Mouse (Mus musculus) stomach, embryonic 14.5 days (tissue): ENCODE data around the gene Gphn. TPM values are rescaled to one million over a fixed set of nuclear protein-coding genes. Genes with fewer than 3 reads are reported as not detected.
"Not testable (repeated sequence)": the region's sequence is repeated elsewhere in the genome, so short reads cannot be mapped to it uniquely, and the experiment has no call there.

ENCODE experiments used
- ATAC-seq: fragments of 200-750 bp; cut with Nextera tagmentation; 2 replicates; pipeline ENCODE4 v1.8.0; 2017; ENCODE audit warnings: low read depth, moderate TSS enrichment; ENCODE audit not compliant: insufficient number of reproducible peaks, insufficient read depth, low FRiP score
- H3K27ac ChIP-seq: fragments of 300-500 bp; sonication (generic); 2 replicates; pipeline ENCODE4 v1.5.1; 2014; ENCODE audit warnings: mild to moderate bottlenecking, low read length, moderate library complexity, mixed read lengths
- H3K27me3 ChIP-seq: fragments of 300-500 bp; sonication (generic); 2 replicates; pipeline ENCODE4 v1.6.1; 2014; ENCODE audit warnings: low read length, control low read depth, mixed read lengths; ENCODE audit not compliant: control insufficient read depth, insufficient read depth
- H3K36me3 ChIP-seq: fragments of 300-500 bp; sonication (generic); 2 replicates; pipeline ENCODE4 v1.6.1; 2014; ENCODE audit warnings: mild to moderate bottlenecking, control low read depth, low read length, moderate library complexity, mixed read lengths; ENCODE audit not compliant: control insufficient read depth, insufficient read depth
- H3K4me1 ChIP-seq: fragments of 300-500 bp; sonication (generic); 2 replicates; pipeline ENCODE4 v1.6.1; 2014; ENCODE audit warnings: low read length, control low read depth, mixed read lengths; ENCODE audit not compliant: control insufficient read depth, insufficient read depth
- H3K4me2 ChIP-seq: fragments of 300-500 bp; sonication (generic); replicated peaks from 2 replicates; pipeline ENCODE4 v1.6.1; 2014; ENCODE audit warnings: low read depth, low read length, control low read depth
- H3K4me3 ChIP-seq: fragments of 300-500 bp; sonication (generic); 2 replicates; pipeline ENCODE4 v1.5.1; 2014; ENCODE audit warnings: low read depth, low read length, control low read depth
- H3K9ac ChIP-seq: fragments of 300-500 bp; sonication (generic); replicated peaks from 2 replicates; pipeline ENCODE4 v1.6.1; 2014; ENCODE audit warnings: low read depth, mild to moderate bottlenecking, control low read depth, low read length, moderate library complexity, mixed read lengths
- H3K9me3 ChIP-seq: fragments of 300-500 bp; sonication (generic); 2 replicates; pipeline ENCODE4 v1.6.1; 2016; ENCODE audit warnings: low read depth, low read length, control low read depth; ENCODE audit not compliant: control insufficient read depth
- WGBS: fragments of 180-500 bp; shearing (Covaris S2); extraction: QIAGEN DNeasy Blood & Tissue Kit; methylation state at CpG from one replicate; pipeline ENCODE4 v1.1.7; 2014; 5-methylcytosine and 5-hydroxymethylcytosine counted together
- polyA plus RNA-seq: library from polyadenylated mRNA; unstranded; fragments of >200 nt; fragmentation: Nextera tagmentation; extraction: Ambion mirVana; gene quantifications from 2 replicates; pipeline ENCODE4 v1.2.1, GENCODE M21; 2014

The Gphn gene
- polyA plus RNA-seq, 1 experiment from 2014 or later, result 26.1 TPM

DNA sequence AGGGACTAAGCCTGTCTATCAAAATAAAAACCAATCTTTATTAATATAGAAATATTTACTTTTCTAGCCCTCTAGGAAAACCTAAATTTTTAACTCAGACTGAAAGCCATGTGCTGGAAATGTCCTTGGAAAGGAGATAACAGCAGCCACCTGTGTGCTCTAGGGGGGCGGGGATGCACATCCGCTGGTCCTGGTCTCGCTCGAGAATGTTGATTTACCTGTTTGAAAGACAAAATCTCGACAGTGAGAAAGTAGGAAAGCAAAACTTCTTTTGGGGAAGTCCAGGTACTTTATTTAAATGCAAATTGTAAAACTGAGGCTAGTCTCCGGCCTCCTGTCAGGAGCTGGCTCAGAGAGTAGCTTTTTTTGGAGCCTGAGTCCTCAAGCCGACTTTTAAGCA is 181.3 kb downstream of the Gphn start:
- H3K9ac ChIP-seq, ATAC-seq, H3K27me3 ChIP-seq, H3K36me3 ChIP-seq, H3K4me2 ChIP-seq, H3K4me3 ChIP-seq, H3K27ac ChIP-seq, H3K4me1 ChIP-seq, H3K9me3 ChIP-seq: not testable (repeated sequence)
- WGBS, result 51% methylated on average over 7 of the region's 7 CpGs

GRCm38 (mm10) chr12:78522176-78522575 is 296.0 kb downstream of the Gphn start:
- 42% methylated on average over 1 of the region's 1 CpGs for WGBS

GRCm38 (mm10) chr12:78522804-78523394 is 296.7 kb downstream of the Gphn start:
- 84% methylated on average over 5 of the region's 5 CpGs for WGBS
- Histone ChIP-seq H3K27me3 (no peaks in the 10 kb centered on the region), H3K9ac (no peak overlapping the region), H3K27ac (no peak overlapping the region), H3K4me2 (no peak overlapping the region), H3K4me1 (no peaks in the 10 kb centered on the region), H3K36me3 (no peaks in the 10 kb centered on the region), H3K4me3 (no peak overlapping the region), H3K9me3 (no peaks in the 10 kb centered on the region)
- no peak for ATAC-seq

More at GRCm38 (mm10) chr12:78522176-78522575, 296.0 kb downstream of the Gphn start:
- H3K36me3 ChIP-seq, result no peaks in the 10 kb centered on the region
- no peak overlapping the region for H3K4me3 ChIP-seq
- no peaks in the 10 kb centered on the region for H3K9me3 ChIP-seq
- H3K4me2 ChIP-seq, result no peak overlapping the region
- ATAC-seq, result no peak
- H3K9ac ChIP-seq, result no peak overlapping the region
- no peaks in the 10 kb centered on the region for H3K27me3 ChIP-seq
- H3K27ac ChIP-seq, result no peak overlapping the region
- no peaks in the 10 kb centered on the region for H3K4me1 ChIP-seq

DNA sequence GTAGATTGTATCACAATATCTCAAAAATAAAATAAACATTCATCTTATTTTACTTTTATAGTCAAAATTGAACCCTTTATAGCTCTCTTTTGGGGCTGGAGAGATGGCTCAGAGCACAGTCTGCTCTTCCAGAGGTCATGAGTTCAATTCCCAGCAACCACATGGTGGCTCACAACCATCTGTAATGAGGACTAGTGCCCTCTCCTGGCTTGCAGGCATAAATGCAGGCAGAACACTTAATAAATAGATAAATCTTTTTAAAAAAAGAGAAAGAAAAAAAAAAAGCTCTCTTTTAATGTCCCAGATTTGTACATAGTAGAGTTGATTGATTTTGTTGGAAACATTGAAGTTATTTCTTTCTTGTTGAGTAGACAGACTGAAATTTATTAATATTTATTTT is 311.4 kb downstream of the Gphn start:
- not testable (repeated sequence) for H3K4me2 ChIP-seq, H3K9ac ChIP-seq, H3K4me3 ChIP-seq, H3K27me3 ChIP-seq, H3K27ac ChIP-seq, H3K9me3 ChIP-seq, ATAC-seq, H3K36me3 ChIP-seq, H3K4me1 ChIP-seq

DNA sequence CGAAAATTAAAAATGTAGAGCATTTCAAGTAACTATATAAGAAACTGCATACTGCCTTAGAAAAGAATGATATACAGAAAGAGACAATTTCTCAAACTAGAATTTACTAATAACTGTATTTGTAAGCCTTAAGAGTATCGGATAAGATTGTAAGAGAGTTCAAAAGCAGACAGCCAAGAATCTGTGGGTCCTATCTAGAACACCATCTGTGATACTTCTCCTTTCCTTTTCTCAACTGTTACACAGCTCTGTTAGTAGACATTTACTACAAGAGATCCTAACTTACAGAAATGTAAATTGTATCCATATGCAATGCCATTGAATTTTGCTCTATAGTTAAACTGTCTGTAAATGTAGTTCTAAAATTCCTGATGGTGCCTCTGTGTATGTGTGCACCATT is 324.7 kb downstream of the Gphn start:
- Histone ChIP-seq H3K4me2 (no peak overlapping the region), H3K9me3 (no peaks in the 10 kb centered on the region)
- WGBS, result 93% methylated on average over 2 of the region's 2 CpGs

DNA sequence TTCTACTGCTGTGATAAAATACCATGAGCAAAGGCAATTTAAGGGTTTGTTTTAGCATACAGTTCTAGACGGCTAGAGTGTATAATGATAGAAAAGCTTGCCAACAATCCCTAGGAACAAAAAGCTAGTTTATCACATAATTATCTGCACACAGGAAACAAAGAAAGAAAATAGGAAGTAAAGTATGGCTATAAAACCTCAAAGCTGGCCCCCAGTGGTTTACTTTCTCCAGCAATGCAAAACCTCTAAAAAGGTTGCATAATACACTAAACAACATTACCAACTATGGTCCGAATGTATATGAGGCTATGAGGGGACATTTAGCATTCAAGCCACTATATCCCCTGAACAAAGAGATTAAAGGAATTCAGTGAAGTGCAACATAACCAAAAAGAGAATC is 405.6 kb downstream of the Gphn start:
- Histone ChIP-seq H3K9me3 (no peaks in the 10 kb centered on the region), H3K27me3 (no peaks in the 10 kb centered on the region), H3K9ac (no peak overlapping the region), H3K27ac (no peak overlapping the region), H3K36me3 (no peaks in the 10 kb centered on the region), H3K4me2 (no peak overlapping the region), H3K4me3 (no peak overlapping the region), H3K4me1 (no peaks in the 10 kb centered on the region)
- no peak for ATAC-seq
- 65% methylated on average over 2 of the region's 2 CpGs for WGBS

More for the DNA sequence above, 324.7 kb downstream of the Gphn start:
- no peaks in the 10 kb centered on the region for H3K4me1 ChIP-seq
- no peak for ATAC-seq
- H3K9ac ChIP-seq, result no peak overlapping the region
- no peak overlapping the region for H3K4me3 ChIP-seq
- H3K36me3 ChIP-seq, result no peaks in the 10 kb centered on the region
- H3K27ac ChIP-seq, result no peak overlapping the region
- no peaks in the 10 kb centered on the region for H3K27me3 ChIP-seq

- Histone ChIP-seq H3K4me1 (no peaks in the 10 kb centered on the region), H3K27ac (no peak overlapping the region), H3K27me3 (no peaks in the 10 kb centered on the region), H3K4me3 (no peak overlapping the region), H3K9me3 (no peaks in the 10 kb centered on the region), H3K4me2 (no peak overlapping the region), H3K36me3 (no peaks in the 10 kb centered on the region), H3K9ac (no peak overlapping the region)
- no peak for ATAC-seq
- 16% methylated on average over 1 of the region's 1 CpGs for WGBS
These were observed 413.3 kb downstream of the Gphn start for GRCm38 (mm10) chr12:78639466-78639865.

- no peak overlapping the region for H3K4me3 ChIP-seq
- H3K36me3 ChIP-seq, result no peaks in the 10 kb centered on the region
- no peaks in the 10 kb centered on the region for H3K27me3 ChIP-seq
- no peak overlapping the region for H3K27ac ChIP-seq
- no peak for ATAC-seq
- H3K4me2 ChIP-seq, result no peak overlapping the region
- no peaks in the 10 kb centered on the region for H3K4me1 ChIP-seq
- WGBS, result 26% methylated on average over 2 of the region's 2 CpGs
- H3K9ac ChIP-seq, result no peak overlapping the region
- H3K9me3 ChIP-seq, result no peaks in the 10 kb centered on the region
These were observed 413.9 kb downstream of the Gphn start for GRCm38 (mm10) chr12:78640086-78640485.

- Histone ChIP-seq H3K4me3 (no peak overlapping the region), H3K4me2 (no peak overlapping the region), H3K9ac (no peak overlapping the region), H3K9me3 (no peaks in the 10 kb centered on the region), H3K4me1 (no peaks in the 10 kb centered on the region), H3K27me3 (no peaks in the 10 kb centered on the region), H3K36me3 (no peaks in the 10 kb centered on the region), H3K27ac (no peak overlapping the region)
- ATAC-seq, result no peak
These were observed 415.0 kb downstream of the Gphn start for GRCm38 (mm10) chr12:78641220-78641619.
